Mouse (Mus musculus): ENCODE measurements at regions not wholly inside any gene's neighbourhood (a gene's known extent, or its start where the extent isn't known, plus 50 kb on each side); places are given as distances from the start of the nearest gene placed in this dataset.
"Not testable (repeated sequence)": the region's sequence is repeated elsewhere in the genome, so short reads cannot be mapped to it uniquely, and the experiment has no call there.

- no peak for DNase-seq (ENCODE audit: extremely low spot score)
These were observed 297.9 kb upstream of the Pex5l start for GRCm38 (mm10) chr3:33440905-33441304.

DNA sequence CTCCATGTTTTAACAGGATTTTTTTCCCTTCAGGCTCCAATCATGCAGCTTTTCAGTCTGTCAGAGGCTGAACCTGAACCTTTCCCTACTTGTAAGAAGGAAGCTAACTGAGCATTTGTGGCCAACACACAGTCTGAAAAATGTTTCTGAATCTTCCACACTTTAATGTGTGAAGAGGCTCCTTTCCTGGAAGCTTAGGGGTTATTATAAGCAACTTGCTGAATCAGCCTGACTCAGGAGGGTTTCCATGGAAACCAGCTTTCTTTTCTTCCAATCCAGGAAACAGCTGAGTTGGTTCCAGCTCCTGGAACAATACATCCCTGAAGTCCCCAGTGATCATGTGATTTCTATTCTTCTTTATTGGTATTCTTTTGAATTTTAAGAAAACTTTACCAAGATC is 297.5 kb upstream of the Pex5l start:
- peak; percentile 23 for DNase-seq (ENCODE audit: extremely low spot score)

GRCm38 (mm10) chr3:33416922-33417321 is 273.9 kb upstream of the Pex5l start:
- no peak for DNase-seq (ENCODE audit: extremely low spot score)

DNA sequence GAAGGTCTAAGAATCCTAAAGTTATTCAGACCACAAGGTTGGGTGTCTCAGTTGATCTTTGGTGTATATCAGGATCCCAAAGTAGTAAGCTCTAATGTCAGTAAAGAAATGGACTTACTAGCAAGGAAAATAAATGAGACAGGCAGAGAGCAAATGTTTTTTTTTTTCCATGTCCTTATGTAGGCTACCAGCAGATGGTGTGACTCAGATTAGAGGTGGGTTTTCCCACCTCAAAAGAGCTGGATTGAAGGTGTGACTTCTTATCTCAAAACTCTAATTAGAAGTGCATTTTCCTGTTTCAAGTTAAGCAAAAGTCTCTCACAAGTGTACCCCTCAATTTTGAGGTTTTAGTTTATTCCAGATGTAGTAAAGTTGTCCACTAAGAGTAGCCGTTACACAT is 273.3 kb upstream of the Pex5l start:
- DNase-seq (ENCODE audit: extremely low spot score), result no peak

GRCm38 (mm10) chr3:33401904-33402303 is 258.9 kb upstream of the Pex5l start:
- DNase-seq (ENCODE audit: extremely low spot score), result no peak

DNA sequence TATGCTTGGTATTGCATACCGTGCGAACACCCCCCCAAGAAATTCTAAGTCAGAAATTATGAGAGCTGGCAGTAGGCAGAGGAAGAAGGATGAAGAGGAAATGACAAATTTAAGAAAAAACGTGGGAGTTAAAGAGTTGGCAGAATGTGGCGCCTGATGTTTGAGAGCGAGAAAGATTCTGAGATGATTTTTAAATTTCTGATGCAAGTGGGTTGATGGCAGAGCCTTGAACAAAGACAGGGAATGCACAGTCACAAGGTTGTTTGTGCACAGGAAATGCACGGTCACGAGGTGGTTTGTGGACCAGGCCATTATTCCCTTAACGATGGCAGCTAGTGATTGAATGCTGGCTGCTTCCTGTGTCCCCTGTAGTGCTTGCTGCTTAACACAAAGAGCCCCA is 256.3 kb upstream of the Pex5l start:
- no peak for DNase-seq (ENCODE audit: extremely low spot score)

GRCm38 (mm10) chr3:33398326-33398725 is 255.3 kb upstream of the Pex5l start:
- DNase-seq (ENCODE audit: extremely low spot score), result no peak

- no peak for DNase-seq (ENCODE audit: extremely low spot score)
These were observed 254.2 kb upstream of the Pex5l start for GRCm38 (mm10) chr3:33397217-33397616.

DNA sequence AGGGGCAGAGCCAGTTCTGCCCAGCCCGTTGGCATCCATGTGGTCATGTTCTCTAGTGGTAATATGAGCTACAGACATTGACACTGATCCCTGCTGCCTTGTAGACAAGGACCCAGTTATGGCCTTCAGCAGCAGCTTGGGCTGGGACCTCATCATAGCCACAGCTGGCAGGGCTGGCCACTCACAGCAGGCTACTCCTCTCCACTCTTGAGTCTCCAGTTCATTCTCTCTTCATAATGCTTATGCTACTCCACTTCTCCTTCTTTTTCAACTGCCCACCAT is 249.4 kb upstream of the Pex5l start:
- no peak for DNase-seq (ENCODE audit: extremely low spot score)

GRCm38 (mm10) chr3:33391765-33392540 is 248.9 kb upstream of the Pex5l start:
- no peak for DNase-seq (ENCODE audit: extremely low spot score)

DNA sequence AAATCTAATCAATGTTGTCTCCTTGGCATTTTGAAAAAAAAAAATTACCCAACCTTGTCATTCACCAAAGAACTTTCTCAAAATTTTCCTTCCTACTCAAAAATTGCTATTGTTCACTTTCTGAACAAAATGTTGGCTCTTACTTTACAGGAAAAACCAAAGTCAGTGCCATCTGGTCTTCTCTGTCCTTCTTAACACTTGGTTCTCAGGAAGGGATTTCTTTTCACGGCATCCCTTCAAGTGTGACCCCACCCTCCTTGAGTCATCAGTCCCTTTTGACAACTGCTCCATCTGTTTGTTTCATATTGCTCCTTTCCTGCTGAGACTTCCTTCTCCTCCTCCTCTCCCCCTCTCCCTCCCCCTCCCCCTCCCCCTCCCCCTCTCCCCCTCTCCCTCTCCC is 245.1 kb upstream of the Pex5l start:
- DNase-seq (ENCODE audit: extremely low spot score), result no peak

DNA sequence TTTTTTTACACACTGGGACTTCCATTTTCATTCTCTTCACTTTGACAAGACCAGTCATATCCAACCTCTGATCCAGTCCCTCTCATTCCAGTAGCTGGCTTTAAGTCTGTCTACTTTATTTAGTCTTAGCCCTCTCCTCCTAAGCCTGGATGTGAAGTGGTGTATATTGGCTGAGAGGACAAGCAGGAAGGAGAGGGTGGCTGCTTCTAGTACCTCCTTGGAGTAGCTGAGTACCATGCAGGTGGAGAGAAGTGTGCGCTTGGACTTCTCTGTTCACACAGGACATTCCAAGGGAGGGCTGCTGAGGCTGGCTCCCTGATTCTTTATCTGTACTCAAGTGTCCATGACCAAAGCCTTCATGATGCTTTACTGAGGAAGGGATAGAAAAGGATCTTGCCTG is 240.6 kb upstream of the Pex5l start:
- no peak for DNase-seq (ENCODE audit: extremely low spot score)

DNA sequence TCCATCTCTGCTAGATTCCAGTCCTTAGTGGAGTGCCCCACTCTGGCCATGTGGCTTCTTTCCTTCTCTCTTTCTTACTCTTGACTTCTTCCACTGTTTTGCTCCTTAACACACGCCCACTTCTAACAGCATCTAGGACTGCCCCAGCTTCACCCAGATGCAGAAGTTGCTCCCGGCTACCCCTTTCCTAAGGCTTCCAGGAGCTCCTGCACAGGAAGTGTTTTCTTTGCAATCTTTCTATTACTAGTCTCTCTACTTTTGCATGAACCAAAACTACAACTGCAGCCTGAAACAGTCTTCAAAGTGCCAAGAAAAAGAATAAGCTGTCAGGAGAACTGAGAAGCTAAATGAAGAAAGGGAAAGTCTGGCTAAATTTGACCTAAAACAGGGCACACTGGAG is 236.6 kb upstream of the Pex5l start:
- DNase-seq (ENCODE audit: extremely low spot score), result no peak

GRCm38 (mm10) chr3:33375161-33375560 is 232.1 kb upstream of the Pex5l start:
- no peak for DNase-seq (ENCODE audit: extremely low spot score)

GRCm38 (mm10) chr3:33372806-33373205 is 229.8 kb upstream of the Pex5l start:
- no peak for DNase-seq (ENCODE audit: extremely low spot score)

DNA sequence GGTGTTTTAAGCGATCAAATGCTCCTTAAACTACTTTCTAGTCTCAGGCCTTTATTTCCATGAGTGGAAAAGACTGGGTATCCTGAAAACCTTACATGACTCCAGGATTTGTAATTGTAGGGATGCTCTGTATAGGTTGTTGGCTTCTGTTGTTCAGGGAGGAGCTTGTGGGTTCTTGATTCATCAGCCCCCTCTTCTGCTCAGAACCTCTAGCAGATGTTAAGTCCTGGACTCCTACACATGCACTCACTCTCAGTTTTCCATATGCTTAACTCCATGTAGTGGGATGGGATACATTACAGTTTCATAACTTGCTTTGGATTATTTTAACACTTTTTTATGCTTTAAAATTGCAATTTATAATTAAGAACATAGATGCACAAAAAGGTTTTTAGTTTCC is 220.5 kb upstream of the Pex5l start:
- DNase-seq (ENCODE audit: extremely low spot score), result no peak

DNA sequence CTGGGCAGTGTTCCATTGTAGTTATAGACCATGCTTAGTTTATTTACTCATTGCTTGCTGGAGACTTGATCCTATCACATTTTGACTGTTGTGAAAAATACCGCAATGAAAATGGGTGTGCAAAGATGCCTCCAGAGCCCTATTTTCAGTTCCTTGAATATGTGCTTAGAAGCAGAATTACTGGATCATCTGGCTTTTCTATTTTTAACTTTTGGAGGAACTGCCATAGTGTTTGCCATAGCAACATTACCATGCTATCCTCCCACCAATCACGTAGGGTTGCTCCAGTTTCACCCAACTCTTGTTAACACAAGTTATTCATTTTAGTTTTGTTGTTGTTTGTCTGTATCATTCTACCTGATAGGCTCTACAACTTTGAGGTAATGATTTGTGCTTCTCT is 217.0 kb upstream of the Pex5l start:
- DNase-seq (ENCODE audit: extremely low spot score), result no peak

- no peak for DNase-seq (ENCODE audit: extremely low spot score)
These were observed 210.8 kb upstream of the Pex5l start for GRCm38 (mm10) chr3:33353860-33354259.

- DNase-seq (ENCODE audit: extremely low spot score), result no peak
These were observed 207.9 kb upstream of the Pex5l start for GRCm38 (mm10) chr3:33350986-33351385.

DNA sequence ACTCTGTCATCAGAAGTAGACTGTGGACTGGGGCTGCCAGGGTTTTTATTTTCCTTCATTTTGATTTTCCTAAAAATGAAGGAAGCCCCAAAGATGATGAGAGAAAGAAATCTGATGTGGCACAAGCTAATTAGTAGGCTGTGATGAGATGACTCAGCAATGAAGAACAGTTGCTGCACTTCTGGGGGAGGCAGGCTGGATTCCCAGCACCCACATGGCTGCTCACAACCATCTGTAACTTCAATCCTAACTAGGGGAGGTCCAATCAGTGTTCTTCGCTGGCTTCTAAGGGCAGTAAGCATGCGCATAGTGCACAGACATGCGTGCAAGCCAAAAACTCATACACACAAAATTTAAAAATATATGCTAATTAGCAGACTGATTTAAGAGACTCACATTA is 191.0 kb upstream of the Pex5l start:
- DNase-seq (ENCODE audit: extremely low spot score), result no peak

DNA sequence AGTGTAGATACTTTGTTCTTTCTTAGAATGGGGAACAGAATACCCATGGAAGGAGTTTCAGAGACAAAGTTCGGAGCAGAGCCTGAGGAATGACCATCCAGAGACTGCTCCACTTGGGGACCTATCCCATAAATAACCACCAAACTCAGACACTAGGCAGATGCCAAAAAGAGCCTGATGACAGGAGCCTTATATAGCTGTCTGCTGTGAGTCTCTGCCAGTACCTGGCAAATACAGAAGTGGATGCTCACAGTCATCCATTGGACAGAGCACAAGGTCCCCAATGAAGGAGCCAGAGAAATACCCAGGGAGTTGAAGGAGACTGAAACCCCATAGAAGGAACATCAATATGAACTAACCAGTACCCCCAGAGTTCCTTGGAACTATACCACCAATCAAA is 174.6 kb upstream of the Pex5l start:
- DNase-seq (ENCODE audit: extremely low spot score), result not testable (repeated sequence)

GRCm38 (mm10) chr3:33312230-33312825 is 169.3 kb upstream of the Pex5l start:
- DNase-seq (ENCODE audit: extremely low spot score), result no peak

DNA sequence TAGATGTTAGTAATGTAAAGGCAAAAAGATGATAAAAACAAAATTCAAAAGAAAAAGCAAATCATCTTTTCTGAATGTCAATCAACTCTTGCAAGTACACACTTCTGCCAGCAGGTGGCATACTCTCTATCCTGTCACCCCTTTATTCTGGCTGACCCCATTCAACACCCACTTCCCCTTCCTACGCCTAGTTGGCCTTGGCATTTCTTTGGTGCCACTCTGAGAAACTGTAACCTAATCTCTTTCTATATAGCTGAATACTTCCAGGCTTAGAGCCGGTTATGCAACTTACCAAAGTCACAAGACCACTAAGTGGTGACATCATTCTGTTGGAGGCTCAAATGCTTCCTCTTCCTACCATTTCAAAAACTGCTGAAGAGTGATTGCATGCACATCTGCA is 165.2 kb upstream of the Pex5l start:
- peak; percentile 8 for DNase-seq (ENCODE audit: extremely low spot score)

GRCm38 (mm10) chr3:33306169-33306568 is 163.1 kb upstream of the Pex5l start:
- no peak for DNase-seq (ENCODE audit: extremely low spot score)

All from embryo, embryonic 9.5 days (tissue).